Mouse (Mus musculus): ENCODE results near the gene P3h2. TPM values are rescaled to one million over a fixed set of nuclear protein-coding genes. Genes with fewer than 3 reads are reported as not detected.
A peak's percentile ranks its signal among the peaks of the same experiment; 100 is the strongest.

The P3h2 gene
- total and polyA plus RNA-seq, 2 experiments from 2014 or later, result 0.83 to 1.4 TPM

GRCm38 (mm10) chr16:26106041-26106617 lies 545 bp upstream of the P3h2 start:
- Histone ChIP-seq H3K9me3 (ENCODE audit: low read length) (no peaks in the 10 kb centered on the region), H3K27ac (peak overlapping the region; percentile 62; the same call in 1 of the 2 replicates), H3K4me1 (ENCODE audit: insufficient read depth, low read length) (0 out of 2 replicates have a peak, but pooled peaks cover 4% of the 10 kb centered on the region), H3K9ac (replicated peaks; ENCODE audit: low read length) (peak overlapping the region; percentile 65), H3K4me3 (ENCODE audit: low read length) (peak overlapping the region; percentile 63), H3K4me2 (ENCODE audit: low read depth, low read length) (peak overlapping the region; percentile 92), H3K36me3 (ENCODE audit: insufficient read depth, low read length) (no peaks in the 10 kb centered on the region), H3K27me3 (ENCODE audit: insufficient read depth, low read length) (no peaks in the 10 kb centered on the region)
- 8% methylated on average over 5 of the region's 5 CpGs for WGBS
- 0 out of 2 replicates have a peak, but pooled peaks have one; percentile 22 for ATAC-seq
- DNase-seq (ENCODE audit: low spot score), result peak; percentile 59
- TF ChIP-seq CTCF (IDR thresholded peaks at IDR 0.05; ENCODE audit: low read depth), result peak; percentile 10; the same call in 1 of the 2 replicates

- Histone ChIP-seq H3K9ac (replicated peaks; ENCODE audit: low read length) (no peak overlapping the region), H3K4me1 (ENCODE audit: insufficient read depth, low read length) (0 out of 2 replicates have a peak, but pooled peaks cover 4% of the 10 kb centered on the region), H3K27ac (no peak overlapping the region), H3K4me2 (ENCODE audit: low read depth, low read length) (peak overlapping the region; percentile 92), H3K9me3 (ENCODE audit: low read length) (no peaks in the 10 kb centered on the region), H3K27me3 (ENCODE audit: insufficient read depth, low read length) (no peaks in the 10 kb centered on the region), H3K36me3 (ENCODE audit: insufficient read depth, low read length) (no peaks in the 10 kb centered on the region), H3K4me3 (ENCODE audit: low read length) (peak overlapping the region; percentile 63; the same call in 1 of the 2 replicates)
- no peak for TF ChIP-seq CTCF (IDR thresholded peaks at IDR 0.05; ENCODE audit: low read depth)
- 37% methylated on average over 4 of the region's 4 CpGs for WGBS
- ATAC-seq, result no peak
- DNase-seq (ENCODE audit: low spot score), result no peak
Observed at GRCm38 (mm10) chr16:26104274-26104673, 1.3 kb downstream of the P3h2 start.

GRCm38 (mm10) chr16:26102856-26103255 lies 2.7 kb downstream of the P3h2 start:
- Histone ChIP-seq H3K27ac (no peak overlapping the region), H3K36me3 (ENCODE audit: insufficient read depth, low read length) (no peaks in the 10 kb centered on the region), H3K4me1 (ENCODE audit: insufficient read depth, low read length) (0 out of 2 replicates have a peak, but pooled peaks cover 4% of the 10 kb centered on the region), H3K4me2 (ENCODE audit: low read depth, low read length) (no peak overlapping the region), H3K4me3 (ENCODE audit: low read length) (no peak overlapping the region), H3K9me3 (ENCODE audit: low read length) (no peaks in the 10 kb centered on the region), H3K27me3 (ENCODE audit: insufficient read depth, low read length) (no peaks in the 10 kb centered on the region), H3K9ac (replicated peaks; ENCODE audit: low read length) (no peak overlapping the region)
- TF ChIP-seq CTCF (IDR thresholded peaks at IDR 0.05; ENCODE audit: low read depth), result no peak
- no peak for DNase-seq (ENCODE audit: low spot score)
- WGBS, result 87% methylated on average over 2 of the region's 2 CpGs
- no peak for ATAC-seq

GRCm38 (mm10) chr16:26100167-26100566 lies 5.4 kb downstream of the P3h2 start:
- WGBS, result 35% methylated on average over 4 of the region's 4 CpGs
- no peak overlapping the region for H3K27ac ChIP-seq
- H3K9me3 ChIP-seq (ENCODE audit: low read length), result no peaks in the 10 kb centered on the region
- H3K9ac ChIP-seq (replicated peaks; ENCODE audit: low read length), result no peak overlapping the region
- TF ChIP-seq CTCF (IDR thresholded peaks at IDR 0.05; ENCODE audit: low read depth), result no peak
- H3K27me3 ChIP-seq (ENCODE audit: insufficient read depth, low read length), result no peaks in the 10 kb centered on the region
- no peak overlapping the region for H3K4me3 ChIP-seq (ENCODE audit: low read length)
- peak; percentile 49 for DNase-seq (ENCODE audit: low spot score)
- no peak overlapping the region for H3K4me2 ChIP-seq (ENCODE audit: low read depth, low read length)
- peak; percentile 13; the same call in 1 of the 2 replicates for ATAC-seq
- no peaks in the 10 kb centered on the region for H3K36me3 ChIP-seq (ENCODE audit: insufficient read depth, low read length)
- H3K4me1 ChIP-seq (ENCODE audit: insufficient read depth, low read length), result no peaks in the 10 kb centered on the region

GRCm38 (mm10) chr16:26095696-26096284 lies 9.8 kb downstream of the P3h2 start:
- TF ChIP-seq CTCF (IDR thresholded peaks at IDR 0.05; ENCODE audit: low read depth), result no peak
- no peak for DNase-seq (ENCODE audit: low spot score)

GRCm38 (mm10) chr16:26093888-26094287 lies 11.7 kb downstream of the P3h2 start:
- Histone ChIP-seq H3K4me3 (ENCODE audit: low read length) (no peak overlapping the region), H3K4me1 (ENCODE audit: insufficient read depth, low read length) (no peaks in the 10 kb centered on the region), H3K27me3 (ENCODE audit: insufficient read depth, low read length) (no peaks in the 10 kb centered on the region), H3K9me3 (ENCODE audit: low read length) (peaks cover 7% of the 10 kb centered on the region; the same call in 1 of the 2 replicates), H3K9ac (replicated peaks; ENCODE audit: low read length) (no peak overlapping the region), H3K27ac (no peak overlapping the region), H3K36me3 (ENCODE audit: insufficient read depth, low read length) (no peaks in the 10 kb centered on the region), H3K4me2 (ENCODE audit: low read depth, low read length) (no peak overlapping the region)
- no peak for TF ChIP-seq CTCF (IDR thresholded peaks at IDR 0.05; ENCODE audit: low read depth)
- WGBS, result 72% methylated on average over 4 of the region's 4 CpGs
- DNase-seq (ENCODE audit: low spot score) (no peak), ATAC-seq (no peak)

More at GRCm38 (mm10) chr16:26095696-26096284, 9.8 kb downstream of the P3h2 start:
- WGBS, result 79% methylated on average over 7 of the region's 7 CpGs
- H3K9ac ChIP-seq (replicated peaks; ENCODE audit: low read length), result no peak overlapping the region
- H3K4me1 ChIP-seq (ENCODE audit: insufficient read depth, low read length), result no peaks in the 10 kb centered on the region
- H3K27ac ChIP-seq, result no peak overlapping the region
- H3K9me3 ChIP-seq (ENCODE audit: low read length), result no peaks in the 10 kb centered on the region
- ATAC-seq, result no peak
- no peaks in the 10 kb centered on the region for H3K27me3 ChIP-seq (ENCODE audit: insufficient read depth, low read length)
- no peaks in the 10 kb centered on the region for H3K36me3 ChIP-seq (ENCODE audit: insufficient read depth, low read length)
- no peak overlapping the region for H3K4me2 ChIP-seq (ENCODE audit: low read depth, low read length)
- no peak overlapping the region for H3K4me3 ChIP-seq (ENCODE audit: low read length)

- ATAC-seq, result no peak
Observed at GRCm38 (mm10) chr16:26088976-26089375, 16.6 kb downstream of the P3h2 start.

More at GRCm38 (mm10) chr16:26088976-26089375, 16.6 kb downstream of the P3h2 start:
- no peak for TF ChIP-seq CTCF (IDR thresholded peaks at IDR 0.05; ENCODE audit: low read depth)
- Histone ChIP-seq H3K27me3 (ENCODE audit: insufficient read depth, low read length) (no peaks in the 10 kb centered on the region), H3K9ac (replicated peaks; ENCODE audit: low read length) (no peak overlapping the region), H3K4me2 (ENCODE audit: low read depth, low read length) (no peak overlapping the region), H3K27ac (no peak overlapping the region), H3K9me3 (ENCODE audit: low read length) (peaks cover 7% of the 10 kb centered on the region; the same call in 1 of the 2 replicates), H3K36me3 (ENCODE audit: insufficient read depth, low read length) (no peaks in the 10 kb centered on the region), H3K4me1 (ENCODE audit: insufficient read depth, low read length) (no peaks in the 10 kb centered on the region), H3K4me3 (ENCODE audit: low read length) (no peak overlapping the region)
- no peak for DNase-seq (ENCODE audit: low spot score)
- 93% methylated on average over 5 of the region's 5 CpGs for WGBS

Measured in hindbrain, postnatal 0 days (tissue).